Mouse (Mus musculus) embryonic facial prominence, embryonic 11.5 days (tissue): ENCODE measurements around the gene RPS10-NUDT3. TPM values are rescaled to one million over a fixed set of nuclear protein-coding genes. Genes with fewer than 3 reads are reported as not detected.
A peak's percentile ranks its signal among the peaks of the same experiment; 100 is the strongest.

Source experiments
- ATAC-seq: fragments of 200-750 bp; cut with Nextera tagmentation; replicated peaks from 2 replicates; pipeline ENCODE4 v1.8.0; 2017; ENCODE audit warnings: low read depth; ENCODE audit not compliant: insufficient number of reproducible peaks, low FRiP score, low TSS enrichment
- DNase-seq: peaks from one replicate; pipeline ENCODE4 v3.0.0-alpha.2; 2015; ENCODE audit warnings: low spot score
- H3K27ac ChIP-seq: fragments of 300-500 bp; sonication (generic); replicated peaks from 2 replicates; pipeline ENCODE4 v1.5.1; 2014; ENCODE audit warnings: mild to moderate bottlenecking, low read depth, low read length, control low read depth
- H3K27me3 ChIP-seq: fragments of 300-500 bp; sonication (generic); 2 replicates; pipeline ENCODE4 v1.6.1; 2014; ENCODE audit warnings: mild to moderate bottlenecking, low read length, moderate library complexity, mixed read lengths; ENCODE audit not compliant: control insufficient read depth, insufficient read depth
- H3K36me3 ChIP-seq: fragments of 300-500 bp; sonication (generic); replicated peaks from 2 replicates; pipeline ENCODE4 v1.6.1; 2014; ENCODE audit warnings: low read depth, mild to moderate bottlenecking, low read length, moderate library complexity, mixed read lengths; ENCODE audit not compliant: control insufficient read depth, insufficient read depth
- H3K4me1 ChIP-seq: fragments of 300-500 bp; sonication (generic); 2 replicates; pipeline ENCODE4 v1.6.1; 2014; ENCODE audit warnings: low read length, mixed read lengths; ENCODE audit not compliant: control insufficient read depth, insufficient read depth
- H3K4me2 ChIP-seq: fragments of 300-500 bp; sonication (generic); 2 replicates; pipeline ENCODE4 v1.6.1; 2014; ENCODE audit warnings: low read depth, mild to moderate bottlenecking, control low read depth, low read length, moderate library complexity
- H3K4me3 ChIP-seq: fragments of 300-500 bp; sonication (generic); 2 replicates; pipeline ENCODE4 v1.5.1; 2014; ENCODE audit warnings: low read depth, low read length, control low read depth
- H3K9ac ChIP-seq: fragments of 300-500 bp; sonication (generic); replicated peaks from 2 replicates; pipeline ENCODE4 v1.6.1; 2014; ENCODE audit warnings: mild to moderate bottlenecking, control low read depth, low read length
- H3K9me3 ChIP-seq: fragments of 300-500 bp; sonication (generic); replicated peaks from 2 replicates; pipeline ENCODE4 v1.6.1; 2016; ENCODE audit warnings: mild to moderate bottlenecking, low read length, inconsistent platforms, mixed read lengths; ENCODE audit not compliant: control insufficient read depth
- WGBS: fragments of 180-500 bp; shearing (Covaris S2); extraction: QIAGEN DNeasy Blood & Tissue Kit; methylation state at CpG from one replicate; pipeline ENCODE4 v1.1.7; 2014; 5-methylcytosine and 5-hydroxymethylcytosine counted together
- polyA plus RNA-seq: library from polyadenylated mRNA; unstranded; fragments of >200 nt; fragmentation: Nextera tagmentation; extraction: Ambion mirVana; gene quantifications from 2 replicates; pipeline ENCODE4 v1.2.1, GENCODE M21; 2014

Gene RPS10-NUDT3
- polyA plus RNA-seq, 1 experiment from 2014 or later = not detected

DNA sequence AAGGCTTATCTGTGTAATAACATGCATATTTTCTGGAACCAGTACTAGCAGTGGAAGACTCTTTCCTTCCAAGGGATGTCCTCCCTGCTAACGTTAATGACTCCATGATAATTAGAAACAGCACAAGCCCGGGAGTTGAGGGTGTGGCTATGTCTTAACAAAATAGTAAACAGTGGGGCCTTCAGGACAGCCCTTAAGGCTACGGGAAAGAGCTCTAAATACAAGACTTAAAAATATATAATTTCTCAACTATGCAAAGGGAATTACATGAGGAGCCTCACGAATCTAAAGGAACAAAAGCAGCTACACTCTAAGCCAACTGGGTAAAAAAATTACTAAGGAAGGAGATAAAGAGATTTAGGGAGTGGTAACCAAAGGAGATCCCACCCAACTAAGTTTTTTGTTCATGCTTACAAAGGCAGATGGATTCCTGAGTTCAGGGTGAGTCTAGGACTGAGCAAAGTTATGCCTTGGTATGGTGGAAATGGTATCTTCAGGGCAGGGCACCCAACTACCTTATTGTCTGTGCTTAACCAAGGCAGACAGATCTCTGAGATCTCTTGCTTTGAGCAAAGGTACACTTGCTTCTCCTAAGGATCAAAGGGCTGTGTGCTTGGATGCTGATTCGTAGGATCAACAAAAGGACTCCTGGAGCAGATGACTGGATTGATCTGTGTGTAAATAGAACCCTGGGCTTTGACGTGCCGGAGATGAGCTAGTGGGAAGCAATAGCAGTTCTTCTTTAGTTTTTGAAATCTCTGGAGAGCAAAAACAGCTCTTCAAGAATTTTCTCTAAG is 9.4 kb downstream of the RPS10-NUDT3 start:
- no peak overlapping the region for H3K4me2 ChIP-seq
- H3K27me3 ChIP-seq = no peaks in the 10 kb centered on the region
- H3K36me3 ChIP-seq = no peaks in the 10 kb centered on the region
- 32% methylated on average over 7 of the region's 7 CpGs for WGBS
- DNase-seq = no peak
- H3K4me3 ChIP-seq = no peak overlapping the region
- H3K9me3 ChIP-seq = no peaks in the 10 kb centered on the region
- no peak for ATAC-seq
- H3K27ac ChIP-seq = no peak overlapping the region
- no peaks in the 10 kb centered on the region; the same call in 1 of the 2 replicates for H3K4me1 ChIP-seq
- H3K9ac ChIP-seq = no peak overlapping the region

- H3K27me3 ChIP-seq = no peaks in the 10 kb centered on the region
- peak within 1 kb of the TSS; percentile 92 for H3K27ac ChIP-seq
- no peaks in the 10 kb centered on the region for H3K36me3 ChIP-seq
- DNase-seq (peak; percentile 95), ATAC-seq (peak; percentile 88)
- peak within 1 kb of the TSS; percentile 100 for H3K9ac ChIP-seq
- H3K9me3 ChIP-seq = no peaks in the 10 kb centered on the region
- peak within 1 kb of the TSS; percentile 96 for H3K4me3 ChIP-seq
- H3K4me1 ChIP-seq = no peaks in the 10 kb centered on the region; the same call in 1 of the 2 replicates
- peak within 1 kb of the TSS; percentile 31 for H3K4me2 ChIP-seq
- WGBS = 9% methylated on average over 78 of the region's 91 CpGs
These were observed 11.4 kb downstream of the RPS10-NUDT3 start, which contains the start of gene Nudt3 for GRCm38 (mm10) chr17:27623360-27624326. TSS of gene Nudt3 (minus strand) at chr17:27623495.

DNA sequence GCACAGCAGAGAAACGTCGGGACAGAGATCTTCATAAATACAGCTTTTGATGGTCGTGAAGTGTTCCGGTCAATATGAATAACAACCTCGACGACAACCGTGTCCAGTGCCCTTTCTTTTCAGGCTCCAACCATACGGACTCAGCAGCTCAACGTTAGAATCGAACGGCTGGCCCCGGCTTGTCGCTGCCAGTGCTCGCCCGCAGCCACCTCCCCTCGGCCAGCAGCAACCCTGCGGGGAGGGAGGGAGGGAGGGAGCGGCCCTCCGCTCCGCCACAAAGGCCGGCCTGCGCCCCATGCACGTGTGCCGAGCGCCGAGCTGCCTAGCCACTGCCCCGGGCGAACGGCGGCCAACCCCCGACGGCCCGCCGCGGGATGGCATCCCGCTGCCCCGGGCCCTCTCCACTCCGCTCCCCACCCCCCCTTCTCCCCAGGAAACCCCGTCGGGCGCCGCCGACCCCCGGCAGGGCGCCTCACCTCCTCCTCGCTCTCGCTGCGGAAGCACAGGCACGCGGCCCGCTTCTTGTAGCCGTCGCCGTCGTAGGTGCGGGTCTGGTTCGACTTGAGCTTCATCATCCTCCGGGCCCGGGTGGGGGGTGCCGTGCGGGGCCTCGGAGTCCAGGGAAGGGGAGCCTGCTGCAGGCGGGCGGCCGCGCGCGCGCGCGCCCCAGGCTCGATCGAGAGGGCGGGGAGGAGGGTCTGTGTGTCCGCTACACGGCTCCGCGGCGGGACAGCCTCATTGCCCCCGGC is 12.2 kb downstream of the RPS10-NUDT3 start:
- Histone ChIP-seq H3K27me3 (no peaks in the 10 kb centered on the region), H3K36me3 (no peaks in the 10 kb centered on the region), H3K9me3 (no peaks in the 10 kb centered on the region), H3K4me1 (no peaks in the 10 kb centered on the region; the same call in 1 of the 2 replicates), H3K4me3 (peak overlapping the region; percentile 96), H3K9ac (peak overlapping the region; percentile 100), H3K27ac (peak overlapping the region; percentile 92), H3K4me2 (peak overlapping the region; percentile 31)
- WGBS = under 1% methylated on average over 61 of the region's 80 CpGs
- DNase-seq = peak; percentile 65
- peak; percentile 46 for ATAC-seq

DNA sequence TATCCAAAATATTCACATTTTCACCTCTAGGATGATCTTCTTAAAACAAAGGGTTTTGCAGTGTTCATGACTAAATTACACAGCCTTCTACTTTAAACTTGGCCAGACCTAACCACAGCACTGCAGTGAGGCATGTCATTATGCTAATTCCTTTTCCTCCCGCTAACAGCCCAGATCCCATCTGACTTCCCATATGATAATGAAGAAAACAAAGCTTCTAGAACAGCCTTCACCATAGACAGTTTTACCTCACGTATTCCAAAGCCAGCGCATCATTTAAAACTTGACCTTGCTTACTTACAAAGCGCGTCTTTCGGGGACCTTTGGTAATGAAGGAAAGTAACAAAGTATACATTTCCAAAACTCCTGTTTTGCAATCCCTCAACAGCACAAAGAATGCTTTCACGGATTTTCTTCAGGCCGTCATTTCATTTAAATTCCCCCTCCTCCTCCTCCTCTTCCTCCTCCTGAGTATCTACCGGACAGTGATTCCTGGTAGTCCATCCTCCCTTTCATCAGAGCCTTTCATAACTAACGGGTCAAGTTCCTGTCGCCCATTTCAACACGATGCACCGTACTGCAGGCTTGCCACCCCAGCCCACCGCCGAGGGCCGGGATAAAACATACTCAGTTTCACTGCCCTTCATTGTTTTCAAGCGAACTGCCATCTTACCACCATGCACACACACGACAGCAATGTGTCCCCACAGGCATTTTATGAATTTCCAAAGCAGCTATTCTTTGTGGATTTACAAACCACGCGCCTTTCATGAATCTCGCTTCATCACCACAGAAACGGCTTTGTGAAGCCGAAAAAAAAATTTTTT is 13.1 kb downstream of the RPS10-NUDT3 start:
- Histone ChIP-seq H3K4me3 (peak overlapping the region; percentile 96), H3K9ac (peak overlapping the region; percentile 100), H3K27me3 (no peaks in the 10 kb centered on the region), H3K36me3 (no peaks in the 10 kb centered on the region), H3K4me1 (no peaks in the 10 kb centered on the region; the same call in 1 of the 2 replicates), H3K9me3 (no peaks in the 10 kb centered on the region), H3K27ac (no peak overlapping the region), H3K4me2 (peak overlapping the region; percentile 31)
- no peak for ATAC-seq
- 3% methylated on average over 23 of the region's 23 CpGs for WGBS
- peak; percentile 55 for DNase-seq

- no peaks in the 10 kb centered on the region; the same call in 1 of the 2 replicates for H3K4me1 ChIP-seq
- no peaks in the 10 kb centered on the region for H3K9me3 ChIP-seq
- no peak overlapping the region for H3K27ac ChIP-seq
These were observed 13.9 kb downstream of the RPS10-NUDT3 start for GRCm38 (mm10) chr17:27621161-27621560.

GRCm38 (mm10) chr17:27615388-27615787 is 19.6 kb downstream of the RPS10-NUDT3 start:
- H3K27ac ChIP-seq = no peak overlapping the region
- ATAC-seq = no peak
- H3K9ac ChIP-seq = no peak overlapping the region
- 72% methylated on average over 7 of the region's 7 CpGs for WGBS
- DNase-seq = no peak
- H3K4me1 ChIP-seq = no peaks in the 10 kb centered on the region
- H3K4me3 ChIP-seq = no peak overlapping the region
- H3K27me3 ChIP-seq = no peaks in the 10 kb centered on the region
- H3K36me3 ChIP-seq = no peaks in the 10 kb centered on the region; the same call in 1 of the 2 replicates
- H3K9me3 ChIP-seq = no peaks in the 10 kb centered on the region
- no peak overlapping the region for H3K4me2 ChIP-seq

More at GRCm38 (mm10) chr17:27621161-27621560, 13.9 kb downstream of the RPS10-NUDT3 start:
- WGBS = 43% methylated on average over 8 of the region's 8 CpGs
- Histone ChIP-seq H3K9ac (peak overlapping the region; percentile 30), H3K36me3 (no peaks in the 10 kb centered on the region; the same call in 1 of the 2 replicates), H3K4me3 (peak overlapping the region; percentile 96), H3K27me3 (no peaks in the 10 kb centered on the region), H3K4me2 (peak overlapping the region; percentile 31)
- ATAC-seq (no peak), DNase-seq (no peak)

DNA sequence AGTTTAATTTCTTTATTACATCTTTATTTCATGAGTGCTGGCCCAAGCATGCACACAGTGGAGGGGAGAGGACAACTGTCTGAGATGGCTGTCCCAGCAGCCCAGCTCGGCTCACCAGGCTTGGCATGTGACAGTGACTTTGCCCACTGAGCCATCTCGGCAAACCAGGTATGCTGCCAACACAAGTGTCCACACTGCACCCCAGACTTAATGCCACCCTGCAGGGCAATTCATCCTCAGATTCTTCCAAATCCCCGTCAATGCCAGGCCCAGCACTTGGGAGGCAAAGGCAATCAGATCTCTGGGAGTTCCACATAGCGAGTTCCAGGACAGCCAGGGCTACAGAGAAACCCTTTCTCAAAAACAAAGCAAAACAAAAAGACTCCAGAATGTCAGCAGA is 22.0 kb downstream of the RPS10-NUDT3 start:
- H3K4me3 ChIP-seq = no peak overlapping the region
- no peaks in the 10 kb centered on the region for H3K27me3 ChIP-seq
- no peak overlapping the region for H3K27ac ChIP-seq
- H3K4me2 ChIP-seq = no peak overlapping the region
- H3K9ac ChIP-seq = no peak overlapping the region
- H3K9me3 ChIP-seq = no peaks in the 10 kb centered on the region
- peaks cover 2% of the 10 kb centered on the region for H3K36me3 ChIP-seq
- DNase-seq = no peak
- ATAC-seq = no peak
- 81% methylated on average over 4 of the region's 4 CpGs for WGBS
- H3K4me1 ChIP-seq = no peaks in the 10 kb centered on the region
